Mouse (Mus musculus) embryo, embryonic 10.5 days (tissue): ENCODE data around the gene Epc2.
A peak's percentile ranks its signal among the peaks of the same experiment; 100 is the strongest.
"Not testable (repeated sequence)": the region's sequence is repeated elsewhere in the genome, so short reads cannot be mapped to it uniquely, and the experiment has no call there.

Source experiments
- DNase-seq: peaks from one replicate; pipeline ENCODE4 v3.0.0-alpha.2; 2015; ENCODE audit warnings: low spot score

Gene Epc2

GRCm38 (mm10) chr2:49471641-49472355, 20.5 kb downstream of the Epc2 start:
- DNase-seq, result no peak

GRCm38 (mm10) chr2:49472443-49472842, 21.2 kb downstream of the Epc2 start:
- no peak for DNase-seq

- DNase-seq, result no peak
Measured at GRCm38 (mm10) chr2:49482146-49482545, 30.9 kb downstream of the Epc2 start.

- DNase-seq, result no peak
Measured at GRCm38 (mm10) chr2:49483382-49483781, 32.1 kb downstream of the Epc2 start.

- no peak for DNase-seq
Measured at GRCm38 (mm10) chr2:49501435-49501834, 50.1 kb downstream of the Epc2 start.

- DNase-seq, result peak; percentile 65
Measured at GRCm38 (mm10) chr2:49503596-49503995, 52.3 kb downstream of the Epc2 start.

GRCm38 (mm10) chr2:49505151-49505550, 53.9 kb downstream of the Epc2 start:
- DNase-seq, result not testable (repeated sequence)

- no peak for DNase-seq
Measured at GRCm38 (mm10) chr2:49510832-49511231, 59.5 kb downstream of the Epc2 start.

GRCm38 (mm10) chr2:49516011-49516410, 64.7 kb downstream of the Epc2 start:
- DNase-seq, result no peak

- no peak for DNase-seq
Measured at GRCm38 (mm10) chr2:49520409-49520808, 69.1 kb downstream of the Epc2 start.

GRCm38 (mm10) chr2:49520989-49521388, 69.7 kb downstream of the Epc2 start:
- no peak for DNase-seq

- DNase-seq, result no peak
Measured at GRCm38 (mm10) chr2:49521564-49521963, 70.3 kb downstream of the Epc2 start.

- no peak for DNase-seq
Measured at GRCm38 (mm10) chr2:49522578-49522977, 71.3 kb downstream of the Epc2 start.

- DNase-seq, result no peak
Measured at GRCm38 (mm10) chr2:49537147-49537546, 85.9 kb downstream of the Epc2 start.

- no peak for DNase-seq
Measured at GRCm38 (mm10) chr2:49538056-49538455, 86.8 kb downstream of the Epc2 start.

GRCm38 (mm10) chr2:49539745-49540144, 88.5 kb downstream of the Epc2 start:
- DNase-seq, result no peak

- no peak for DNase-seq
Measured at GRCm38 (mm10) chr2:49547813-49548212, 96.5 kb downstream of the Epc2 start.

GRCm38 (mm10) chr2:49548492-49548891, 97.2 kb downstream of the Epc2 start:
- no peak for DNase-seq

- DNase-seq, result no peak
Measured at GRCm38 (mm10) chr2:49553096-49553495, 101.8 kb downstream of the Epc2 start.

- no peak for DNase-seq
Measured at GRCm38 (mm10) chr2:49557339-49557738, 106.1 kb downstream of the Epc2 start.

- no peak for DNase-seq
Measured at GRCm38 (mm10) chr2:49558361-49558760, 107.1 kb downstream of the Epc2 start.

- DNase-seq, result no peak
Measured at GRCm38 (mm10) chr2:49562688-49563350, 111.5 kb downstream of the Epc2 start.

GRCm38 (mm10) chr2:49569862-49570777, 118.8 kb downstream of the Epc2 start:
- DNase-seq, result no peak
